Mouse (Mus musculus): ENCODE data around the gene Dad1.

GRCm38 (mm10) chr14:54259003-54259721, 5.3 kb upstream of the Dad1 start:
- TF ChIP-seq CTCF (IDR thresholded peaks at IDR 0.05; ENCODE audit: control insufficient read depth, insufficient read depth, low read length), result no peak
- peak; percentile 69 for TF ChIP-seq POLR2A (IDR thresholded peaks at IDR 0.05; ENCODE audit: borderline replicate concordance, control insufficient read depth, low read depth, low read length)

All from bone marrow, adult 2 months (tissue).